Mouse (Mus musculus): ENCODE results near the gene Smim1.

GRCm38 (mm10) chr4:154051401-154051800 lies 25.4 kb upstream of the Smim1 start:
- no peak for TF ChIP-seq CTCF (IDR thresholded peaks at IDR 0.05; ENCODE audit: borderline replicate concordance, insufficient read depth, low read length)
- no peak for TF ChIP-seq POLR2A (IDR thresholded peaks at IDR 0.05; ENCODE audit: low read depth, low read length)
